Mouse (Mus musculus): ENCODE data around the gene Hsd17b12.

Hsd17b12 gene

GRCm38 (mm10) chr2:94069482-94069881, 88.3 kb downstream of the Hsd17b12 start:
- no peak for DNase-seq

DNA sequence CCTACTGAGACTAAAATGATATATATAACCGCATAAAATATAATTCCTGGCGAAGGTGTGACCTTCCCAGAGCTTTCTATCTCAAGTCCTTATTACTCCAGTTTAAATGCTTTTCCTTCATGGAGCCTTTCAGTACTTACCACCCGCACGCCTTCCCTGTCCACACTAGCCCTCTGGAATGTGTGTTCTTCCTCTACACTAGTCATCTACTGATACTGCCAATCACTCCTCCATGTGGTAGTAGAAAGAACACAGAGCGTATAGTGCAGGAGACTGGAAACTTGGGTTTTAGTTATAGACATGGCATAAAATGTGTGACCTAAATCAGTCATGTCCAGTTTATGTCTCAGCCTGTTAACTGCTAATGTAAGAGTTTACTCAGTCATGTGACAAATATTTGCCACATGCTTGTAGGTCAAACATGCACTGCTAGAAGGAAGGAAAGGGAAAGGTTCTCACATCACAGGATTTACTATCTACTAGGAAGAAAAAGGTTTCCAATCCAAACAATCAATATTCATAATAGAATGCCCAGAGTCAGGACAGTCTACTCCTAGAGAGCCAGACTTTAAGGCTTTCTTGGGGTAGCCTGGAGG, 91.1 kb downstream of the Hsd17b12 start:
- no peak for DNase-seq

- no peak for DNase-seq
Observed at GRCm38 (mm10) chr2:94066120-94066519, 91.6 kb downstream of the Hsd17b12 start.

GRCm38 (mm10) chr2:94062791-94063190, 95.0 kb downstream of the Hsd17b12 start:
- no peak for DNase-seq

GRCm38 (mm10) chr2:94059459-94059858, 98.3 kb downstream of the Hsd17b12 start:
- DNase-seq: peak; percentile 68

DNA sequence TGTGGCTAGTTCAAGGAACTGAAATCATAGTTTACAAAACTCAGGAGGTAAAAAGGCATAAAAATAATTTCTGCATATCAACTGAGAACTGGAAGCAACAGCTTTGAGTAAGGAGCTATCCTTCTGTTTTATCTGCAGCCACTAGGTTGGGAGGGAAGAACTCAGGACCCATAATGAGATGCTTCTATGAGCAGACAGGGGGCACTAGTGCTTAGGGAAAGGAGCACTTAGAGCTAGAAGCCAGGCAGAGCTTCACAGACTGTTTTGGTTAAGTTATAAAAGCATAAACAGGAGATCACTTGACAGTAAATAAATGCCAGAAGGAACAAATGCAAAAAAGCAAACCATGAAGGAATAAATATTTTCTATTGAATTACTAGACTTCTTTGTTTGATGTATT, 103.0 kb downstream of the Hsd17b12 start:
- DNase-seq: no peak

GRCm38 (mm10) chr2:94051952-94052351, 105.8 kb downstream of the Hsd17b12 start:
- DNase-seq: no peak

- DNase-seq: no peak
Observed at GRCm38 (mm10) chr2:94050901-94051300, 106.9 kb downstream of the Hsd17b12 start.

GRCm38 (mm10) chr2:94049471-94050176, 108.1 kb downstream of the Hsd17b12 start:
- DNase-seq: no peak

- no peak for DNase-seq
Observed at GRCm38 (mm10) chr2:94048733-94049470, 108.9 kb downstream of the Hsd17b12 start.

GRCm38 (mm10) chr2:94048271-94048670, 109.5 kb downstream of the Hsd17b12 start:
- no peak for DNase-seq

- no peak for DNase-seq
Observed at GRCm38 (mm10) chr2:94045411-94046090, 112.2 kb downstream of the Hsd17b12 start.

GRCm38 (mm10) chr2:94044174-94044573, 113.6 kb downstream of the Hsd17b12 start:
- no peak for DNase-seq

GRCm38 (mm10) chr2:94043662-94044061, 114.1 kb downstream of the Hsd17b12 start:
- peak; percentile 25 for DNase-seq

DNA sequence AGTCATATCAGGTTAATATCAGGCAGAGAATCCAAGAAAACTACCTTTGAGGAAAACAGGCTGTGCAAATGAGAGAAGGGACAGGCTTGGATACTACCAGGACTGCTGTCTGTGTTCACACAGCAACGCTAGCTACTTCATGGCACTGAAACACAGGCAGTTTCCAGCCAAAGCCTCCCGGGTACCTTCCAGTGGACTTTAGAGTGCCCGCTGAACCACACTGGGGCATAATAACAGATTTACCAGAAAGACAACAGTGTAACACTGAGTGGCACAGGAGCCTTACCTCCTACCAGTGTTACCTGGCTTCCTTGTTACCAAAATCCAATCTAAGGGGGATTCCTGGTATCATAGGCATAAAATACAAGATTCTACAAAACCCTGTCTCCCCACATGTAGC, 115.3 kb downstream of the Hsd17b12 start:
- DNase-seq: no peak

DNA sequence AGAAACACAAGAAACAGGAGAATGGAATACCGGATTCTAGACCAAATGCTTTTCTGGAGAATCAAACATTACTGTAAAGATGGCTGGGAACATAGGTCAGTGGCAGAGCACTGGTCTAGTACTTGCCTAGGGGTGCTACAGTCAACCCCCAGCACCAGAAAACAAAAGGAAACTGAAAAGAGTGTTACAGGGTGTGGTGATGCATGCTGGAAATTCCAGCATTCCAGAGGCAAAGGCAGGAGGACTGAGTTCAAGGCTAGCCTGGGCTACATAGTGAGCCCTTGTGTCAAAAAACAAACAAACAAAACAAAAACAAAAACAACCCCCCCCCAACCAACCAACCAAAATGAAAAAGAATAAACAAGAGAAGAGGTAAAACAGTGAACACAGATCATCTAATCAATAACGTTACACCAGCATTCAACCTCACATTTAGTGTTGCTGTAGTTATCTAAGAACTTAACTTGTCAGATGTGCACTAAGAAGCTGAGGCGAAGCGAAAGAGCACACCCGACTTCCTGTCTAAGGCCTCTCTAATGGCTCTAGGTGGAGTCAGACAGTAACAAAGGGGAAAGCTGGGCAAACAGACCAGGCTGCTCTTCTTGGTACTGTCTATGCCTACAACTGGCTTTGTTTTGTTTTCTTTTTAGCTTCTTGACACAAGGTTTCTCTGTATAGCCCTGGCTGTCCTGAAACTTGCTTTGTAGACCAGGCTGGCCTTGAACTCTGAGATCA, 117.2 kb downstream of the Hsd17b12 start:
- no peak for DNase-seq

DNA sequence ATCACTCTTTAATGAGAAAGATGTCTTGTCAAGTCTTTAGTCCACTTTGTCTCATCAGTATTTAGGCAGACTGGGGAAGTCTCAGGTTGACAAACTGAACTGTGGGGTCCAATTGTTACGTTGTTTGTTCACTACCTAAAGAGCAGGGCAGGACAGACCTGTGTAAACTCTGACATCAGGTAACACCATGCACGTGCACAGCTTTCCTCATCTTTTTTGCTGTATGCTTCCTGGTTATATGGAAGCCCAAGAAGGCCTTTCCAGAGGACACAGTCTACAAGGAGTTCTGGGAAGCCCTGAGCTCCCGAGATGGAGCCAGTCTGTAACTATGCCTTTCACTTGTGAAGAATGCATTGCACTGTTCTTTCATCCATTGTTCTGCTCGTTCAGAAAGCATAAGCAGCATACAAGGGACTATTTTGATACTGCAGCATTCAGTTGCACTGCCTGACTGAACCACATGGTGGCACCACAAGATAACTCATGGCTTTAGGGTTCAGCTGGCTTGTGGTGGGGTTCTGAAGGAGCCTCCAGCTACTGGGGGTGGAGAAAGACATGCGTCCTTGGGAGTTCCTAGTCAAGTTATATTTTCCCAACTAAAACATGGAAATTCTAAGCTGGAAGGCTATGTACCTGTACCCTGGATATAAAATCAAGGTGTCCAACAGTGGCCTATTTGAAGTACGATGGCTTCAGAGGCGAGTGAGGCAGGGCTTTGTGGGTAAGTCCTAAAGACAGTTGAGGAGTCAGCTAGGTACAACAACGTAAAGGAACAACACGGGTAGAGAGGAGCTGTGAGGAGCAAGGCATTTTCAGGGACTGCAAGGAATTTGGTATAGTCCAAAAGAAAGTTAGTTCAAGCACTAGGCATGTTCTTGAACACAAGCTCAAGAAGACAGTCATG, 122.1 kb downstream of the Hsd17b12 start:
- peak; percentile 85 for DNase-seq

DNA sequence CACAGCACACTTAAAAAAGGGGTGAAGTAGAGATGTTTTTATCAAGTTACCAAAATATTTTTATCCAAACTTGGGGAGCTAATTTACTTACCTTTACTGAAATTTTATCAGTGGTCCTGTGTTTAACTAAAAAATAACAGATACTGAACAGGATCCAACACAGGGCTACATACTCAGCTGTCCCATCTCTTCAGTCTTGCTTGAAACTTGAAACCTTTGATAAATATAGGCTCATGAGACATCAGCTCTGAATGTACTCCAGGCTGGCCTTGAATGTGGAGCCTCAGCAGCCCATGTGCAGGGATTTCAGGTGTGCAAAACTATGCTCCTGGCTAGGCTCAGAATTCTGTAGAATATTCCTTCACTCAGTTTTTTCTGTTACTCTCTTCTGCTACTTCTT, 127.2 kb downstream of the Hsd17b12 start:
- DNase-seq: no peak

DNA sequence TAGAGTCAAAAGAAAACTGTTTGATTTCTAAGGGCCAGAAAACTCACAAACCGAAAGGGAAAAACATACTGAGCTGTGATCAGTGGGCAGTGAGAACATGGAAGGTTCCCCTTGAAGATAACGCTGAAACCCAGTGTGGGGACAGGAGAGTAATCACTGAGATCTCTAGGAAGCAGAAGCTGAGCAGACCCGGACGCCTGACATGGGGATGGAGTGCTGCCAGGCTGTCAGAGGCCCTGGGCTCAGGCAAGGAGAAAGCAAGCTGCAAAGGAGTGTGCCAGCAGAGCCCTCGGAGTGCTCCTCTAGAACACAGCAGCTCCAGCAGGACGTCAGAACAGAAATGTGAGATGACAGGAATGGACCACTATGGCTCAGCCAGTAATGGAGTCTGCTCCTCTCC, 133.1 kb downstream of the Hsd17b12 start:
- no peak for DNase-seq

DNA sequence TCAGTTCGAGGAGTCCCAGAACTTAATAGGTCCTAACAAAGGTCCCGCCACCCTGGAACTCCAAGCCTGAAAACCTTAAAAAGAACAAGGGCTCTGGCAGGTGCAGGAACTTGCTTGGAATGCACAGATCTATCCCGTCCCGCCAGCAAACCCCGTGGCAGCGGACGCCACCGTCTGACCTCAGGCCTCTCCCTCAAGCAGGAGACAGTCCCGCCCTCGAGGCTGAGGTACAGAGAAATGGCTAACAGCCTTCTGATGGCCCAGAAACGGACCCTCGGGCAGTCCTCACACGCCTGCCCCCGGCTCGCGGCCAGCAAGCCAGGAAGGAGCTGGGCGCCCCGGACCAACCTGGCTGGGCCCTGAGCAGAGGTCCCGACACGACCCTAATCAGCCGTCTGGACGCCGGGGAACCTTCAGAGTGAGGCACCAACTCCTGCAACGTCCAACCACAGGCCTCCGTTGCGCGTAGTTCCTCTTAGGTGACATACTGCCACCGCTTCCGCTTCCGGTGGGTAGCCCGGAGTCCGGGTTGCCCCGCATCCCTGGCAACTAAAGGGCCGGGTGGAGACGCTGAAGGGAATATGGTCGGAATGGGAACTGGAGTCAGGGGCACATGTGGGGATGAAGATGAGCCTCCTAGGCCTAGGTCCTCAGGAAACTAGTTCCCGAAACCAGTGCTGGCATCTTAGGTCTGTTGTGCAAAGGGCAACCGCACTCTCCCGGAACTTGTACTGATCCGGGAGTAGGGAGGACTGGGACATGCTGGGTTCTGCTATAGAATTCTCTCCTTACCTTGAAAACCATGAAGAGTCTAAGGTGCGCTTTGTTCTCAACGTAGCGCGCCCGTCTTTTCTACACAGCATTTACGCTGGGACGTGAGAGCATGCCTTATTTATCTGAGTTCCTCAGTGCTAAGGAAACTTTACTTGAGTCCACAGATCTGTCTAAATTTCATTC, 147.2 kb downstream of the Hsd17b12 start, which contains the start of gene Alkbh3:
TSS of gene Alkbh3 (minus strand) at position 473 of the 957 bp plus-strand sequence.
- DNase-seq: peak; percentile 93

All from right cerebral cortex, postnatal 4 days (tissue).